Mouse (Mus musculus): ENCODE measurements at regions not wholly inside any gene's neighbourhood (a gene's known extent, or its start where the extent isn't known, plus 50 kb on each side); places are given as distances from the start of the nearest gene placed in this dataset.

GRCm38 (mm10) chr13:18063677-18064076 lies 70.5 kb upstream of the Yae1d1 start:
- no peak for DNase-seq

DNA sequence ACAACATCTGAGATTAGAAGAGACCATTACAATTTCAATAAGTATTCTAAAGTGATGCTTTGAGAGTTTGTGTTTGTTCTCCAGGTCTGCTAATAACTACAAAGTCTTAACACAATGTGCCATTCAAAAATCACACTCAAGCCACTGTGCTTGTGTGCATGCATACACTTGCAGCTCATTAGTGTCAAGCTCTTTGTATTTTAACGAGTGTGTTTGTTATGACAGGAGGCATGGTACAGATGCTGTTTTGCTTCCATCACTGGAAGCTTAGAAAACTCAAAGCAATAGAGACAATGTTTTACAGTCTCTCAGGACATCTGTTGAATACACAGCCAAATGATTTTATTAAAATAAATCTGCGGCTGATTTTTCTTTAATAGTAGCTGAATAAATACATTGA lies 67.1 kb upstream of the Yae1d1 start:
- DNase-seq: no peak

GRCm38 (mm10) chr13:18057231-18057912 lies 64.2 kb upstream of the Yae1d1 start:
- DNase-seq: peak; percentile 34 to 46

DNA sequence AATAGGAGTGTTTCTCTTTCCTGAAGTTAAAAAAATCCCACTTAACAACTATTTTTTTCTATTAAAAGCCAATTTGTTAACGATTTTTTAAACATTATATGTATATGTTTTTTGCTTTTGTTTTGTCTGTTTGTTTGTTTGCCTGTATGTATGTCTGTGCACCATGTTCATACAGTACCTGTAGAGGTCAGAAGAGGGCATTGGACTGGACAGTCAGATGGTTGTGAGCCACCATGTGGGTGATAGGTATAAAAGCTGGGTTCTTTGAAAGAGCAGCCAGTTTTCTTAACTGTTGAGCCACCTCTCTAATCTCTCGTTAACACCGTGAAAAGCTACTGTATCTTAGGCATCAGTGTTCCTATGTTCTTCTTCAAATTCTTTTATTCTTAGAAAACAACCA lies 63.7 kb upstream of the Yae1d1 start:
- DNase-seq: no peak

GRCm38 (mm10) chr13:18043154-18043553 lies 50.0 kb upstream of the Yae1d1 start:
- no peak for DNase-seq

Measured in kidney, adult 8-10 months (tissue).